Comparison of ENCODE assay signal across 10 mouse cellular contexts in the genomic region with DNA sequence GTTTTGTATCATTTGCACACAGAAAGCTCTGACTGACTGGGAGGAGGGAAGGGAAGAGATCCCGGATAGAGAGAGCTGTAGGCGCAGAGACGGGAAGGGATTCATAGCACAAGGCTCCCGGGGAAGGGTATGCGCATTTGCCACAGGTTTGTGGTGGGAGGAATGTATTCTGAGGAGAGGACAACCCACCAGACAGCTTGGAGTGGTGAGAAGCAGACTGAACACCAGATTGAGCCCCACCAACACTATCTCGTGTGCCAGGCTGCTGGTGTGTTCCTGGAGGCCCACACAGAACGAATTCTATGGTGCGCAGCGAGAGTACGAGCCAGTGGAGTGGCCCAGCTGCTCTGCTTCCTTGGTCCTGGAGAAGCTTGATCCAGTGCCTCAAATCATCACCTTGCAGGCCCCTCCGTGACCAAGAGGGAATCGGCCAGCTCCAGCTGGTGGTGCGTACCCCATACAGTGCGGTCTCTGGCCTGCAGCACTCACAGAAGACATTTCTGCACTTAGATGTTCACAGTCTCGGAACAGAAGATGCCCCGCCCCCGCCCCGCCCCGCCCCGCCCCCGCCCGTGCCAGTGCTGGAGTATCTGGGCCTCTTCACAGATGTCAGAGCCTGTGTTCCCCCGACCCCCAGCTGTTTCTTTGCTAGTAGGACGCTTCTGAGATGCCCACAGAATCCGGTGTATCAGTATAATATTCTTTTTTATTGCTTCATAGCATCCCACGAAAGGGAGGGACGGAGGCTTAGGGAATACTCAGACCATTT.
DNase-seq lines count a peak whose midpoint lies in the region; ATAC-seq and TF ChIP-seq lines count a peak whose summit lies in the region.
"Had no signal": no experiment of that assay in that cellular context is flagged by ENCODE, and none has a peak within 500 bp of the region (broad histone marks: within the 10 kb centered on the region; RNA-seq: fewer than 3 reads in every experiment).

No protein-coding gene starts in this region.

- no peaks in the 10 kb centered on the region for H3K36me3 ChIP-seq in intestine, embryonic 14.5 days (ENCODE audit: control insufficient read depth, insufficient read depth, low read length)
- H3K36me3 ChIP-seq in intestine, postnatal 0 days (ENCODE audit: control insufficient read depth, insufficient read depth), result no peaks in the 10 kb centered on the region
- H3K36me3 ChIP-seq in embryonic facial prominence, embryonic 14.5 days (ENCODE audit: control insufficient read depth, insufficient read depth, low read length), result no peaks in the 10 kb centered on the region
- H3K36me3 ChIP-seq: hindbrain, embryonic 15.5 days had no signal

- 29% methylated on average over 27 of the region's 27 CpGs for WGBS in intestine, embryonic 14.5 days
- WGBS in intestine, postnatal 0 days, result 36% methylated on average over 27 of the region's 27 CpGs
- 33% methylated on average over 22 of the region's 27 CpGs for WGBS in embryonic facial prominence, embryonic 14.5 days

- peak overlapping the region; percentile 66 for H3K27ac ChIP-seq in intestine, embryonic 14.5 days (ENCODE audit: low read depth)
- H3K27ac ChIP-seq in intestine, postnatal 0 days (ENCODE audit: low read depth, low read length), result no peak overlapping the region
- peak overlapping the region; percentile 56 for H3K27ac ChIP-seq in embryonic facial prominence, embryonic 14.5 days (replicated peaks; ENCODE audit: low read depth, low read length)
- H3K27ac ChIP-seq: hindbrain, embryonic 15.5 days had no signal

- no peak overlapping the region for H3K9ac ChIP-seq in intestine, embryonic 14.5 days (ENCODE audit: low read length)
- no peak overlapping the region for H3K9ac ChIP-seq in intestine, postnatal 0 days (ENCODE audit: low read depth, low read length)
- H3K9ac ChIP-seq in embryonic facial prominence, embryonic 14.5 days (ENCODE audit: low read depth, low read length), result no peak overlapping the region
- H3K9ac ChIP-seq: hindbrain, embryonic 15.5 days had no signal

- H3K4me2 ChIP-seq in intestine, embryonic 14.5 days (ENCODE audit: low read length), result peak overlapping the region; percentile 30; the same call in 1 of the 2 replicates
- H3K4me2 ChIP-seq in intestine, postnatal 0 days (replicated peaks; ENCODE audit: low read depth), result no peak overlapping the region
- H3K4me2 ChIP-seq in embryonic facial prominence, embryonic 14.5 days (ENCODE audit: low read depth, low read length), result no peak overlapping the region
- H3K4me2 ChIP-seq: hindbrain, embryonic 15.5 days had no signal

- H3K4me1 ChIP-seq in intestine, embryonic 14.5 days (replicated peaks; ENCODE audit: control insufficient read depth, insufficient read depth, low read length), result peaks cover 41% of the 10 kb centered on the region
- H3K4me1 ChIP-seq in intestine, postnatal 0 days (replicated peaks; ENCODE audit: control insufficient read depth, insufficient read depth, low read length), result peaks cover 12% of the 10 kb centered on the region; the same call in 1 of the 2 replicates
- H3K4me1 ChIP-seq in embryonic facial prominence, embryonic 14.5 days (ENCODE audit: control insufficient read depth, insufficient read depth, low read length), result peaks cover 34% of the 10 kb centered on the region

- H3K9me3 ChIP-seq in intestine, embryonic 14.5 days (ENCODE audit: control insufficient read depth, low read length), result no peaks in the 10 kb centered on the region
- H3K9me3 ChIP-seq in intestine, postnatal 0 days (ENCODE audit: control insufficient read depth), result no peaks in the 10 kb centered on the region
- no peaks in the 10 kb centered on the region for H3K9me3 ChIP-seq in embryonic facial prominence, embryonic 14.5 days (ENCODE audit: control insufficient read depth, low read length)
- H3K9me3 ChIP-seq: hindbrain, embryonic 15.5 days had no signal

- no peak overlapping the region for H3K4me3 ChIP-seq in intestine, embryonic 14.5 days (ENCODE audit: low read depth, low read length)
- no peak overlapping the region for H3K4me3 ChIP-seq in intestine, postnatal 0 days (ENCODE audit: low read depth, low read length)
- H3K4me3 ChIP-seq in embryonic facial prominence, embryonic 14.5 days (ENCODE audit: low read depth, low read length), result no peak overlapping the region
- H3K4me3 ChIP-seq: hindbrain, embryonic 15.5 days had no signal

- no peaks in the 10 kb centered on the region for H3K27me3 ChIP-seq in intestine, embryonic 14.5 days (replicated peaks; ENCODE audit: control insufficient read depth, insufficient read depth, low read length)
- no peaks in the 10 kb centered on the region for H3K27me3 ChIP-seq in intestine, postnatal 0 days (replicated peaks; ENCODE audit: control insufficient read depth, insufficient read depth, low read length)
- no peaks in the 10 kb centered on the region for H3K27me3 ChIP-seq in embryonic facial prominence, embryonic 14.5 days (replicated peaks; ENCODE audit: control insufficient read depth, insufficient read depth, low read length)
- H3K27me3 ChIP-seq: Patski had no signal

- no peak for TF ChIP-seq CTCF in intestine, postnatal 0 days (IDR thresholded peaks at IDR 0.05; ENCODE audit: low read depth)

- ATAC-seq in intestine, embryonic 14.5 days (replicated peaks; ENCODE audit: low FRiP score, low TSS enrichment, low read depth), result no peak
- no peak for ATAC-seq in intestine, postnatal 0 days
- 0 out of 2 replicates have a peak, but pooled peaks have one; percentile 28 for ATAC-seq in embryonic facial prominence, embryonic 14.5 days (ENCODE audit: low read depth)
- no peak for ATAC-seq in granulocyte monocyte progenitor cell, adult 5-6 weeks (replicated peaks; ENCODE audit: poor library complexity, severe bottlenecking)
- ATAC-seq: Patski had no signal

- DNase-seq in intestine, embryonic 14.5 days (ENCODE audit: low spot score), result no peak
- no peak for DNase-seq in embryonic facial prominence, embryonic 14.5 days (ENCODE audit: low spot score)
- peak; percentile 56 to 70 for DNase-seq in layer of hippocampus, postnatal 10 days (ENCODE audit: low spot score in 2 of 2)
- DNase-seq in retina, postnatal 1 day, result peak; percentile 43
- no peak for DNase-seq in c-Kit-positive CD71-positive TER-119-positive erythroid progenitor cells, embryonic 14.5 days (ENCODE audit: low spot score)
- no peak for DNase-seq in kidney, postnatal 14 days

Comparison
In these comparisons a context has a peak if more than half of its experiments do, and no peak if none do; other contexts are left out.
1. DNase-seq: peak in layer of hippocampus, postnatal 10 days (2 of 2) and retina, postnatal 1 day (single experiment); none in intestine, embryonic 14.5 days (single experiment), embryonic facial prominence, embryonic 14.5 days (single experiment), c-Kit-positive CD71-positive TER-119-positive erythroid progenitor cells, embryonic 14.5 days (single experiment) and kidney, postnatal 14 days (single experiment).